Mouse (Mus musculus) liver, embryonic 14.5 days (tissue): ENCODE measurements around the gene Clstn2. TPM values are rescaled to one million over a fixed set of nuclear protein-coding genes. Genes with fewer than 3 reads are reported as not detected.

Experiments
- ATAC-seq: fragments of 200-750 bp; cut with Nextera tagmentation; 2 replicates; pipeline ENCODE4 v1.8.0; 2017; ENCODE audit warnings: moderate number of reproducible peaks, mild to moderate bottlenecking, moderate library complexity; ENCODE audit not compliant: insufficient read depth
- DNase-seq, 3 experiments: peaks; one replicate each; pipeline ENCODE4 v3.0.0-alpha.2; 2012 to 2013; ENCODE audit warnings: low read depth in 3 of 3, low spot score in 3 of 3
- H3K27ac ChIP-seq: fragments of 300-500 bp; sonication (generic); 2 replicates; pipeline ENCODE4 v1.5.1; 2014; ENCODE audit warnings: moderate library complexity, mild to moderate bottlenecking, control low read depth, inconsistent platforms
- H3K27me3 ChIP-seq: fragments of 300-500 bp; sonication (generic); 2 replicates; pipeline ENCODE4 v1.6.1; 2014; ENCODE audit warnings: mild to moderate bottlenecking, low read length, moderate library complexity; ENCODE audit not compliant: control insufficient read depth, insufficient read depth
- H3K36me3 ChIP-seq: fragments of 300-500 bp; sonication (generic); replicated peaks from 2 replicates; pipeline ENCODE4 v1.6.1; 2014; ENCODE audit warnings: low read depth; ENCODE audit not compliant: control insufficient read depth, insufficient read depth
- H3K4me1 ChIP-seq, 2 experiments: fragments of 200-500 bp in 1 of 2; fragments of 300-500 bp in 1 of 2; sonication (generic) in 1 of 2; replicated peaks; 2 replicates each; pipeline ENCODE4 v1.6.1; 2012 to 2014; ENCODE audit warnings: antibody characterized with exemption in 1 of 2, inconsistent platforms in 1 of 2, low read length in 1 of 2; ENCODE audit not compliant: control insufficient read depth in 2 of 2, insufficient read depth in 2 of 2
- H3K4me2 ChIP-seq: fragments of 300-500 bp; sonication (generic); 2 replicates; pipeline ENCODE4 v1.6.1; 2014; ENCODE audit warnings: low read depth, mild to moderate bottlenecking, control low read depth, moderate library complexity
- H3K4me3 ChIP-seq, 2 experiments: fragments of 200-500 bp in 1 of 2; fragments of 300-500 bp in 1 of 2; sonication (generic) in 1 of 2; 2 replicates each; pipeline ENCODE4 v1.5.1; 2012 to 2014; ENCODE audit warnings: low read depth in 2 of 2, low read length in 2 of 2, mild to moderate bottlenecking in 2 of 2, control low read depth in 1 of 2, inconsistent platforms in 1 of 2, moderate library complexity in 1 of 2; ENCODE audit not compliant: insufficient read depth in 1 of 2
- H3K9ac ChIP-seq: fragments of 300-500 bp; sonication (generic); replicated peaks from 2 replicates; pipeline ENCODE4 v1.6.1; 2014; ENCODE audit warnings: mild to moderate bottlenecking, control low read depth, moderate library complexity
- H3K9me3 ChIP-seq: fragments of 300-500 bp; sonication (generic); 2 replicates; pipeline ENCODE4 v1.6.1; 2016; ENCODE audit warnings: low read length, mixed read lengths; ENCODE audit not compliant: control insufficient read depth
- CTCF ChIP-seq: IDR thresholded peaks from 2 replicates; pipeline ENCODE4 v1.5.1; 2016; ENCODE audit warnings: antibody characterized with exemption, low read depth, control low read depth
- EP300 ChIP-seq: IDR thresholded peaks from 2 replicates; pipeline ENCODE4 v1.6.1; 2016; ENCODE audit warnings: antibody characterized with exemption, low read depth
- WGBS: fragments of 180-500 bp; shearing (Covaris S2); extraction: QIAGEN DNeasy Blood & Tissue Kit; methylation state at CpG from one replicate; pipeline ENCODE4 v1.1.7; 2014; ENCODE audit not compliant: insufficient replicate concordance; 5-methylcytosine and 5-hydroxymethylcytosine counted together
- polyA plus RNA-seq, 2 experiments: library from polyadenylated mRNA; depleted of rRNA in 1 of 2; stranded (reverse) in 1 of 2; unstranded in 1 of 2; fragments of >200 nt; fragmentation: Nextera tagmentation in 1 of 2; extraction: Ambion mirVana in 1 of 2; gene quantifications; 2 replicates each; pipeline versions ENCODE4 v1.2.1 to v1.2.3; 2012 to 2014

Gene Clstn2
- polyA plus RNA-seq, 2 experiments = 0.04 to 0.11 TPM

GRCm38 (mm10) chr9:97638683-97639354 lies 394.2 kb downstream of the Clstn2 start:
- Histone ChIP-seq H3K9ac (no peak overlapping the region), H3K4me2 (no peak overlapping the region), H3K36me3 (no peaks in the 10 kb centered on the region), H3K27me3 (no peaks in the 10 kb centered on the region), H3K4me3 (no peak overlapping the region), H3K27ac (no peak overlapping the region), H3K4me1 (no peaks in the 10 kb centered on the region), H3K9me3 (no peaks in the 10 kb centered on the region)
- ATAC-seq (no peak), DNase-seq (no peak)
- WGBS = 69% methylated on average over 9 of the region's 9 CpGs
- TF ChIP-seq EP300 = no peak
- TF ChIP-seq CTCF = no peak

GRCm38 (mm10) chr9:97635351-97635750 lies 397.6 kb downstream of the Clstn2 start:
- no peak for DNase-seq
- WGBS = 48% methylated on average over 4 of the region's 4 CpGs
- no peaks in the 10 kb centered on the region for H3K4me1 ChIP-seq
- no peak for ATAC-seq
- H3K27ac ChIP-seq = no peak overlapping the region
- H3K36me3 ChIP-seq = no peaks in the 10 kb centered on the region
- no peak overlapping the region for H3K4me3 ChIP-seq
- no peaks in the 10 kb centered on the region for H3K9me3 ChIP-seq
- no peaks in the 10 kb centered on the region for H3K27me3 ChIP-seq
- H3K4me2 ChIP-seq = no peak overlapping the region
- H3K9ac ChIP-seq = no peak overlapping the region
- TF ChIP-seq EP300 (no peak), CTCF (no peak)

- no peak for DNase-seq
- WGBS = 72% methylated on average over 3 of the region's 3 CpGs
- TF ChIP-seq EP300 (no peak), CTCF (no peak)
These were observed 398.1 kb downstream of the Clstn2 start for GRCm38 (mm10) chr9:97634831-97635230.

GRCm38 (mm10) chr9:97629180-97629579 lies 403.8 kb downstream of the Clstn2 start:
- TF ChIP-seq EP300 (no peak), CTCF (no peak)
- H3K9ac ChIP-seq = no peak overlapping the region
- DNase-seq (no peak), ATAC-seq (no peak)
- no peak overlapping the region for H3K4me2 ChIP-seq
- H3K27ac ChIP-seq = no peak overlapping the region
- WGBS = 47% methylated on average over 3 of the region's 3 CpGs
- H3K4me3 ChIP-seq = no peak overlapping the region
- no peaks in the 10 kb centered on the region for H3K4me1 ChIP-seq
- no peaks in the 10 kb centered on the region for H3K9me3 ChIP-seq
- no peaks in the 10 kb centered on the region for H3K27me3 ChIP-seq
- H3K36me3 ChIP-seq = no peaks in the 10 kb centered on the region

More at GRCm38 (mm10) chr9:97634831-97635230, 398.1 kb downstream of the Clstn2 start:
- H3K27me3 ChIP-seq = no peaks in the 10 kb centered on the region
- H3K9ac ChIP-seq = no peak overlapping the region
- no peak overlapping the region for H3K4me2 ChIP-seq
- no peaks in the 10 kb centered on the region for H3K9me3 ChIP-seq
- H3K27ac ChIP-seq = no peak overlapping the region
- no peak overlapping the region for H3K4me3 ChIP-seq
- H3K4me1 ChIP-seq = no peaks in the 10 kb centered on the region
- no peaks in the 10 kb centered on the region for H3K36me3 ChIP-seq
- no peak for ATAC-seq

GRCm38 (mm10) chr9:97628361-97628908 lies 404.5 kb downstream of the Clstn2 start:
- 67% methylated on average over 6 of the region's 6 CpGs for WGBS
- Histone ChIP-seq H3K9me3 (no peaks in the 10 kb centered on the region), H3K4me3 (no peak overlapping the region), H3K9ac (no peak overlapping the region), H3K4me2 (no peak overlapping the region), H3K36me3 (no peaks in the 10 kb centered on the region), H3K4me1 (no peaks in the 10 kb centered on the region), H3K27me3 (no peaks in the 10 kb centered on the region), H3K27ac (no peak overlapping the region)
- DNase-seq = no peak
- TF ChIP-seq CTCF (no peak), EP300 (no peak)
- no peak for ATAC-seq
